13 mouse cellular contexts compared by ENCODE assay signal in genomic region chr12:9941357-9941756, GRCm38 (mm10).
"Had no signal": no experiment of that assay in that cellular context is flagged by ENCODE, and none has a peak within 500 bp of the region (broad histone marks: within the 10 kb centered on the region; RNA-seq: fewer than 3 reads in every experiment).

No protein-coding gene starts in this region.

- H3K9ac ChIP-seq: lung, embryonic 14.5 days; midbrain, embryonic 12.5 days; midbrain, embryonic 15.5 days; neural tube, embryonic 12.5 days; stomach, embryonic 15.5 days had no signal

- ATAC-seq: midbrain, embryonic 15.5 days had no signal

- DNase-seq: lung, adult 18-20 months; lung, embryonic 14.5 days; lung, postnatal 10 days; lung, postnatal 4 days; right cerebral cortex, postnatal 14 days; thymus, adult 2 months; thymus, postnatal 25 days; thymus, postnatal 4 days had no signal

- H3K27me3 ChIP-seq: midbrain, embryonic 12.5 days; midbrain, embryonic 15.5 days; neural tube, embryonic 12.5 days; stomach, embryonic 15.5 days had no signal

- H3K36me3 ChIP-seq: midbrain, embryonic 12.5 days; midbrain, embryonic 15.5 days; neural tube, embryonic 12.5 days; stomach, embryonic 15.5 days had no signal

- H3K4me2 ChIP-seq: lung, embryonic 14.5 days; midbrain, embryonic 12.5 days; midbrain, embryonic 15.5 days; neural tube, embryonic 12.5 days; stomach, embryonic 15.5 days had no signal

- H3K4me1 ChIP-seq: midbrain, embryonic 12.5 days; midbrain, embryonic 15.5 days; neural tube, embryonic 12.5 days; stomach, embryonic 15.5 days had no signal

- H3K9me3 ChIP-seq: midbrain, embryonic 12.5 days; midbrain, embryonic 15.5 days; neural tube, embryonic 12.5 days; stomach, embryonic 15.5 days had no signal

- H3K27ac ChIP-seq: midbrain, embryonic 12.5 days; midbrain, embryonic 15.5 days; neural tube, embryonic 12.5 days; stomach, embryonic 15.5 days; stomach, postnatal 0 days had no signal

- H3K4me3 ChIP-seq: midbrain, embryonic 12.5 days; midbrain, embryonic 15.5 days; neural tube, embryonic 12.5 days; stomach, embryonic 15.5 days had no signal
